Mouse (Mus musculus) left cerebral cortex, postnatal 25 days (tissue): ENCODE measurements around the gene Timm8a2. TPM values are rescaled to one million over a fixed set of nuclear protein-coding genes. Genes with fewer than 3 reads are reported as not detected.

ENCODE experiments used
- DNase-seq, 2 experiments: peaks; one replicate each; pipeline ENCODE4 v3.0.0; 2022; ENCODE audit warnings: low spot score in 2 of 2, mixed read lengths in 1 of 2
- intact Hi-C: fragments of 180-260 bp; cut with DNase I; formaldehyde crosslinking; loops from one replicate; pipeline ENCODE4 v1.15.1; 2025
- total RNA-seq, 2 experiments: library from RNA; stranded (reverse); gene quantifications; 2 replicates each; pipeline ENCODE4 v1.2.3; 2021

Gene Timm8a2
- total RNA-seq, 2 experiments from 2014 or later: not detected

GRCm38 (mm10) chr14:122009502-122009901 is 25.0 kb upstream of the Timm8a2 start:
- intact Hi-C loops: no loop called here
- peak; percentile 23 to 29 for DNase-seq

GRCm38 (mm10) chr14:122010301-122010700 is 24.2 kb upstream of the Timm8a2 start:
- intact Hi-C loops: no loop called here

GRCm38 (mm10) chr14:122011768-122012167 is 22.7 kb upstream of the Timm8a2 start:
- intact Hi-C loops: no loop called here
- no peak for DNase-seq

More at GRCm38 (mm10) chr14:122010301-122010700, 24.2 kb upstream of the Timm8a2 start:
- DNase-seq: no peak

- DNase-seq: no peak
- intact Hi-C loops: no loop called here
These were observed 22.3 kb upstream of the Timm8a2 start for GRCm38 (mm10) chr14:122012193-122012592.

- no peak for DNase-seq
- intact Hi-C loops: no loop called here
These were observed 21.7 kb upstream of the Timm8a2 start for GRCm38 (mm10) chr14:122012814-122013213.

- intact Hi-C loops: no loop called here
- no peak for DNase-seq
These were observed 21.0 kb upstream of the Timm8a2 start for GRCm38 (mm10) chr14:122013417-122013951.

GRCm38 (mm10) chr14:122017958-122018357 is 16.5 kb upstream of the Timm8a2 start:
- DNase-seq: no peak
- intact Hi-C loops: no loop called here

GRCm38 (mm10) chr14:122019389-122019788 is 15.1 kb upstream of the Timm8a2 start:
- intact Hi-C loops: no loop called here
- no peak for DNase-seq

- intact Hi-C loops: no loop called here
- DNase-seq: no peak
These were observed 13.9 kb upstream of the Timm8a2 start for GRCm38 (mm10) chr14:122020567-122020966.

- intact Hi-C loops: no loop called here
- DNase-seq: no peak
These were observed 11.4 kb upstream of the Timm8a2 start for GRCm38 (mm10) chr14:122023054-122023453.

- no peak for DNase-seq
- intact Hi-C loops: no loop called here
These were observed 10.5 kb upstream of the Timm8a2 start for GRCm38 (mm10) chr14:122023928-122024327.

GRCm38 (mm10) chr14:122028926-122029745 is 5.3 kb upstream of the Timm8a2 start:
- no peak for DNase-seq
- intact Hi-C loops: no loop called here

GRCm38 (mm10) chr14:122029851-122030250 is 4.6 kb upstream of the Timm8a2 start:
- DNase-seq: no peak
- intact Hi-C loops: no loop called here

GRCm38 (mm10) chr14:122032045-122032444 is 2.4 kb upstream of the Timm8a2 start:
- no peak for DNase-seq
- intact Hi-C loops: no loop called here

GRCm38 (mm10) chr14:122035181-122035580 is 707 bp downstream of the Timm8a2 start:
- DNase-seq: no peak

GRCm38 (mm10) chr14:122035860-122036259 is 1.4 kb downstream of the Timm8a2 start:
- DNase-seq: no peak
- intact Hi-C loops: no loop called here

More at GRCm38 (mm10) chr14:122035181-122035580, 707 bp downstream of the Timm8a2 start:
- intact Hi-C loops: no loop called here

GRCm38 (mm10) chr14:122038874-122039647 is 4.6 kb downstream of the Timm8a2 start:
- DNase-seq: no peak
- intact Hi-C loops: no loop called here

GRCm38 (mm10) chr14:122041413-122041825 is 6.9 kb downstream of the Timm8a2 start:
- intact Hi-C loops: no loop called here
- DNase-seq: no peak

- DNase-seq: no peak
- intact Hi-C loops: no loop called here
These were observed 7.7 kb downstream of the Timm8a2 start for GRCm38 (mm10) chr14:122042142-122042694.

- no peak for DNase-seq
- intact Hi-C loops: no loop called here
These were observed 13.3 kb downstream of the Timm8a2 start for GRCm38 (mm10) chr14:122047784-122048183.
